Mouse (Mus musculus) v-Abl transformed pro-B cells (cell line): ENCODE results near the gene Trpm6.

Experiments used
- in situ Hi-C, 2 experiments: fragments of 400-800 bp; cut with MboI; formaldehyde crosslinking; loops; one replicate each; pipeline ENCODE4 v1.15.1; 2025; ENCODE audit not compliant: unreplicated experiment in 2 of 2

Gene Trpm6

DNA sequence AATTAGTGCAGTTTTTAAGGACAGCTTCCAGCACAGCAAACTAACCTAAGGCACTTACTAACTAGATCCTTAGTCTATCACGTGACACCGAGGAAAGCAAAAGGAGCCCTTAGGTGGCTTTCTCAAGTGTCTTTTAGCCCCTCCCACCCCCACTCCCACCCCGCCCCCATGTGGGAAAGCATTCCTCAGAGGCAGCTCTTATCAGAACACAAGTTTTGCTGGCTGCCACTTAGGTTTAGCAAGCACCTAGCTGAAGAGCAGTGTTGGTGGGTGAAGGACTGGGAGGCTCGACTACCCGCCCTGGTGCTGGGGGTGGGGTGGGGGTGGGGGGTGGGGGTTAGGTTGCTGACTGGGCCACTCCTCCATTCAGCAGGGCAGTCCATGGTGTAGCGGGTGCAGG is 8.5 kb downstream of the Trpm6 start:
- in situ Hi-C loops, result no loop called here

GRCm38 (mm10) chr19:18758916-18759315 is 9.1 kb downstream of the Trpm6 start:
- in situ Hi-C loops, result no loop called here

DNA sequence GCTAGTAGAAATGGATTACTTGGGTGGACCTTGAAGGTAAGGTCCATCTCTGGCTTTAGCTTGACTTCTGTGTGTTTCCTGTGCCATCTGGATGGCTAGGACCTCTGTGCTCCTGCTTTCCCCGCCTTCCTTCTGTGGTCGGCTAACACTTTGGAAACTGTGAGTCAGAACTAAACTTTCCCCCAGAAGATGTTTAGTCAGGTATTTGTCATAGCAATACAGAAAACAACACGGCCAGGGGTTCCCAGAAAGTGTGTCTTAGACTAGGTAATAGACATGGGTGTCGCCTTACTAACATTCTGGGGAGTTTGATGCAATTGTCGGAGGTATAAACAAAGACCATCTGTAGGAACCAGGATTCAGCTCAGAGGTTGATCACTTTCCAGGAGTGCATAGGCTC is 16.6 kb downstream of the Trpm6 start:
- in situ Hi-C loops, result no loop called here

DNA sequence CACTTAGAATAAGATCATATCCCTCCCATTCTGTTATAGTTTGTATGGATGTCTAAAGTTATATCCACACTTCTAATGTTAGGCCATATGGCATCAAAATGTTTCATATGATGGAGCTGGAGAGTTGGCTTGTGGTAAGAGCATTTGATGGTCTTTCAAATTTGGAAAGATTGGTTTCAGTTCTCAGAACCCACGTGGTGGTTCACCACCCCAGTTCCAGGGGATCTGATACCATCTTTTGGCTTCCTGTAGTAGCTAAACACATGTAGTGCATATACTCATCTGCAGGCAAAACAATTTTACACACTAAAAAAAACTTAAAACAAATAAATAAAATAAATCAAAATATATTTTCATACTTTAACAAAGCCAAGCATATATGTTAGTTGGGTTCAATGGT is 21.3 kb downstream of the Trpm6 start:
- in situ Hi-C loops, result no loop called here

- in situ Hi-C loops, result no loop called here
These were observed 21.8 kb downstream of the Trpm6 start for GRCm38 (mm10) chr19:18771561-18771960.

- in situ Hi-C loops, result no loop called here
These were observed 23.2 kb downstream of the Trpm6 start for GRCm38 (mm10) chr19:18772888-18773488.

DNA sequence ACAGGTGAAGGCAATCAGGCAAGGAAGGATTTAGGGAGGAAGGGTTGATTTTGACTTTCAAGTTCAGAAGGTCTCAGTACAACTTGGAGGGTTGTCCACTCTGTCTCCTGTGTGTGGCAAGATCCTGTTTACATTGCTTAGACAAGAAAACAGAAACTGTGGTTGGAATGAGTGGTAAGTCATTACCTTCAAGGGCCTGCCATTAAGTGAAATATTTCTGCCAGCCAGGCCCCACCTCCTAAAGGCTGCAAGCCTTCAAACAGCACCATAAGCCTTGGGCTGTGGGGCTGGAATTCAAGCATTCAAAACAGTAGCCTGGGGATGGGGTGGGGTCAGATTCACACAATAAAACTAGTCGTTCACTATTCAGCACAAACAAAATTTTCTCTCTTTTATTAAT is 24.3 kb downstream of the Trpm6 start:
- in situ Hi-C loops, result no loop called here

GRCm38 (mm10) chr19:18799646-18800045 is 49.9 kb downstream of the Trpm6 start:
- in situ Hi-C loops, result no loop called here

DNA sequence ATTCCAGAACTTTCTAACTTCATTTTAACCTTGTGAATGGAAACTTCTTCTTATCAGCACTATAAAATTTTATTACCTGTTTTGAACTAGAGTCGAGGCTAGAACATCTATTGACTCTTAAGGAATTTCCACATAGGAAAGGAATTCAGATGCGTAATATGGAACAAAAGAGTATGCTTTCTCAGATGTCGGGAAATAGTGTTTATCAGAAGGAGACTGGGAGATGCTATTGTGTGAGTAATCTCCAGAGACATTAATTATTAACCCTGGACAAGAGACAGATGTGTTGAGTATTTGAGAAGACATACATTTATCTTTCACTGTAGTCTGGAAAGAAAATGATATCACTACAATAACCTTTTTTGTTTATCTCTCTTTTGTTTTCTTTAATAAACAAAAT is 61.5 kb downstream of the Trpm6 start:
- in situ Hi-C loops, result no loop called here

DNA sequence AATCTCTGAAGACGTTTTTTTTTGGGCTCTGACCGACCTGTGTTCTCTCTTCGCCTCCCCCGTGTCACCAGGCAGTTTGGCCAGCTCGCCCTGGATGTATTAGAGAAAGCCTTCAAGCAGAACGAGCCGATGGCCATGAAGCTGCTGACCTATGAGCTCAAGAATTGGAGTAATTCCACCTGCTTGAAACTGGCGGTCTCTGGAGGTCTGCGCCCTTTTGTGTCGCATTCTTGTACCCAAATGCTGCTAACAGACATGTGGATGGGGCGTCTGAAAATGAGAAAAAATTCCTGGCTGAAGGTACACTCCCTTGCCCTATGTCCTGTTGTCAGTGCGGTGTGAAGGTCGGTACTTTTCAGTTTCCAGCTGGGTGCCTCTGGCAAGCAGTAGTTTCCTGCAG is 65.4 kb downstream of the Trpm6 start:
- in situ Hi-C loops, result no loop called here

- in situ Hi-C loops, result no loop called here
These were observed 67.6 kb downstream of the Trpm6 start for GRCm38 (mm10) chr19:18817425-18817824.

- in situ Hi-C loops, result loop anchor here (25.0 kb wide), 1 partner anchor 266 kb away; no protein-coding TSS in a partner anchor
These were observed 78.8 kb downstream of the Trpm6 start for GRCm38 (mm10) chr19:18828601-18829000.

DNA sequence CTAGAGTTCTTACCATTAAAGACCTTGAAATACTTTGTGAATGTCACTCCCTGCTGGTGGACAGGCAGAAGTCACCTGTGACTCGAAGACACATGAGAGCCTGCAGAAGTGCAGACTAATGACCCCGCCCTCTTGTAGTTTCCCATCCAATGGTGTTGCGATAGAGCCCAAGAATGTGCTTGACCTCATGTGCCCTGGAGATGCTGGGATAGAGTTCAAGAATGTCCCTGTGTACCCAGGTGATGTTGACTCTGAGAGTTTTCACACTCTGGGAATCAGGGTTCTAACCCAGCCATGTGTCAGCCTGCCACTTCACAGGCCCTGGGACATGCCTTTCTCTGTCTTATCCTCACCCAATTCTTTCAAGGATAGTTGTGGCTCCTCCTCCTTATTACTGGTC is 81.4 kb downstream of the Trpm6 start:
- in situ Hi-C loops, result loop anchor here (5.0 to 25.0 kb wide), 7 partner anchors 136 to 1709 kb away; partner anchors contain the start of gene Gcnt1 (in 1 of the 2)

DNA sequence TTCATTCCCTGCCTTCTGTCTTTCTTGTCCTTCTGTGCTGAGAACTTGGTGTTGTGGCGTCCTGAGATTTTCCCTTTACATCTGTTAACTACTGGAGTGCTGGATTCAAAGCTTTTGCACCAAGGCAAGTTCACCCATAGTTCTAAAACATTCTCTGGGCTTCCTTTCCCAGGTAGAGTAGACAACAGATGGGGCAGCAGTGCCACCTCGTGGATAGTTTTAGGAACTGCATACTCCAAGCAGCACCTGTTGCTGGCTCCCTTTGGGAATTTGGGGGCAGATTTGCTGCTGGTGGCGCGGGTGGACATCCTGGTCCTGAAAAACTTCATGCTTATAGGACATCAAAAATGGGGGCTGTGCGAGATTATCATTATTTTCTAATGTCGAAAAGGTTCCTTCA is 85.2 kb downstream of the Trpm6 start:
- in situ Hi-C loops, result loop anchor here (5.0 to 25.0 kb wide), 7 partner anchors 140 to 1713 kb away; partner anchors contain the start of gene Gcnt1 (in 1 of the 2)

DNA sequence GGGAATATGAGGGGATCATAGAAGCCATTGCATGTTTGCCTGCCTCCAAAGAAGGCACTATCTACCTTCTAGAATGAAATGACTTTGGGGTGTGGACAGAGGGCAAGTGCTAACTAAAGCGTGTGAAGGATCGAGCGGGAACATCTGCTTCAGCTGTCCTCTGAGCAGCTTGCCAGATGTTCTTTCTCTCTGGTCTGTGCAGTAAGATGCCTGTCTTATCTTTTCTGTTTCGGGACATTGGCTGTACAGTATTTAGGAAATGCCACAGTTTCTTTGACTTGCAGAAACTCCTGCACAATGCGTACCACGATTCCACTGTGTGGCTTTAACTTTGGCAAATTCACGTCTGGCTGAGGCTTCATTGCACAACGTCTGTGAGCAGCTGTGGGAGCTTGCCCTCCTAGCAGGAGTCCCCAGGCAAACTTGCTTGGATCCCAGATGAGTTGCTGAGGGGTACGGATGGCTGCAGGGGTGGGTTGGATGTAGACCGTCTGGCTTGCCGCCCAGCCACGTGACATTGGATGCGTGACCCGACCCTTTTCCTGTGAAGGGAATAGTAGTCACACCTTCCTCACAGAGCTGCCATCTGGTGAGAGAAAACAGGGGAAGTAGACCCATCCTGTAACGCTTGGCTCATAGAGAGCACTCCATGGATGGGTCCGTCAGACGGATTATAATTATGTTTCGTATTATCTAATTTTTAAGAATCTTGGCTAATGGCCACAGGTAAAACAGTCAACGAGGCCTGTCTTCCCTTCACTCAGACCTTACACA is 92.2 kb downstream of the Trpm6 start:
- in situ Hi-C loops, result loop anchor here (25.0 kb wide), 1 partner anchor 280 kb away; no protein-coding TSS in a partner anchor

DNA sequence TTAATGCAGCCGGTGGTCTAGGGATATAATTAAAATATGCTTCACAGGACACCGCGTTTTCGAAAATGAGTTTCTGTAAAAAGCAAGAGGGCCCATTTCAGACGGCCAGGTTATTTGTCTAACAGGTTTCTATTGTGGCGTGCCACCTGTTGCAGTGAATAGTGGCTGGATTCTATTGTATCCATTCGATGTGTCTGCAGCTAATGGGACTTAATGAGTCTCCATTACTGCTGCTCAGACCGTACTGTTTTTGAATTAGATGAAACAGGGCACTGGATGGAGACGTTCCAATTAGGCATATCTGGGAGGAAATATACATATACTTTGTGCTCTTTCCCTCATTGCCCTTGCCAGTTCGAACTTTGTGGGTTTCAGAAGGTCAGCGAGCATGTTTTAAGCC is 92.8 kb downstream of the Trpm6 start:
- in situ Hi-C loops, result loop anchor here (25.0 kb wide), 1 partner anchor 280 kb away; no protein-coding TSS in a partner anchor

DNA sequence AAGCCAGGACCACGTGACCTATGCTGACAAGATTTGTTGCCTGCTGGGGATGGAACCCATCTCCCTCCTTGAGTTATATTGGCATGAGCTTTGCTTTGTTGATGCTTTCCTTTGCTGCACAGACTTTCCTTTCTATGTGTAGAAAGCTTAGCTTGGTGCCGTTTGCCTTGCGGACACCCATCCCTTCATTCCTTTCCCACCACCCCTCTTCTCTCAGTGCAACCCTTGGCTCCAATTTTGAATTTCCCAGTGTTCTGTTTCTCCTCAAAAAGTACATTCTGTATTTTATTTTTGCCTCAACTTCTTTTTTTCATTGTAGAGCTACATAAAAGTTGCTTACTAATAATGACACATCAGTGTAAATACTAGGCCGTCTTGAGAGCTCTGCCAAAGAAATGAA is 96.6 kb downstream of the Trpm6 start:
- in situ Hi-C loops, result loop anchor here (25.0 kb wide), 1 partner anchor 284 kb away; no protein-coding TSS in a partner anchor

DNA sequence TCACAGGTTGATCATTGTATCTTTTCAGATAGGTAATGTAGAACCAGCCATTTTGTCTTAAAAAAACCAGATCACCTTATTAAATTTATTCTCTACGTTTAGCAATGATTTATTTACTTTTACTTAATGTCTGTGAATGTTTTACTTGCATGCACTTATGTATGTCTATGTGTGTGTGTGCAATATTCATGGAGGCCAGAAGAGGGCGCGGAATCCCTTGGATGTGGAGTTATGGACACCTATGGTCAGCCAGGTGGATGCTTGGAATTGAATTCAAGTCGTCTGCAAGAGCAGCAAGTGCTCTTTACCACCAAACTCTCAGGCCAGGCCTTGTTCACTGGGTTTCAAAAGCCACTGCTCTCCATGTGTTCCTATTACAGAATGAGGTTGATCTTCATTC is 118.5 kb downstream of the Trpm6 start:
- in situ Hi-C loops, result no loop called here

- in situ Hi-C loops, result no loop called here
These were observed 123.2 kb downstream of the Trpm6 start for GRCm38 (mm10) chr19:18872792-18873569.

GRCm38 (mm10) chr19:18873709-18874644 is 124.2 kb downstream of the Trpm6 start:
- in situ Hi-C loops, result no loop called here
